Mouse (Mus musculus): ENCODE measurements around the gene Rnf212b.

- TF ChIP-seq CTCF (IDR thresholded peaks at IDR 0.05; ENCODE audit: control insufficient read depth, insufficient read depth, insufficient read length) (no peak), MAX (IDR thresholded peaks at IDR 0.05) (no peak), FOSL1 (IDR thresholded peaks at IDR 0.05; ENCODE audit: insufficient read depth, low read length, poor library complexity, severe bottlenecking) (no peak)
Observed at GRCm38 (mm10) chr14:54788231-54788630, 25.7 kb upstream of the Rnf212b start.
